Mouse (Mus musculus) forebrain, embryonic 14.5 days (tissue): ENCODE results near the gene Milr1. TPM values are rescaled to one million over a fixed set of nuclear protein-coding genes. Genes with fewer than 3 reads are reported as not detected.
"Not testable (repeated sequence)": the region's sequence is repeated elsewhere in the genome, so short reads cannot be mapped to it uniquely, and the experiment has no call there.

Source experiments
- ATAC-seq: fragments of 200-750 bp; cut with Nextera tagmentation; 2 replicates; pipeline ENCODE4 v1.8.0; 2017; ENCODE audit warnings: mild to moderate bottlenecking, moderate library complexity
- DNase-seq: peaks from one replicate; pipeline ENCODE4 v3.0.0-alpha.2; 2015; ENCODE audit warnings: low spot score
- H3K27ac ChIP-seq: fragments of 300-500 bp; sonication (generic); 2 replicates; pipeline ENCODE4 v1.5.1; 2014; ENCODE audit warnings: low read depth, mild to moderate bottlenecking, control low read depth, low read length, moderate library complexity
- H3K27me3 ChIP-seq: fragments of 300-500 bp; sonication (generic); replicated peaks from 2 replicates; pipeline ENCODE4 v1.6.1; 2014; ENCODE audit warnings: low read length, control low read depth, mixed read lengths; ENCODE audit not compliant: control insufficient read depth, insufficient read depth
- H3K36me3 ChIP-seq: fragments of 300-500 bp; sonication (generic); 2 replicates; pipeline ENCODE4 v1.6.1; 2014; ENCODE audit warnings: low read length, control low read depth; ENCODE audit not compliant: control insufficient read depth, insufficient read depth
- H3K4me1 ChIP-seq: fragments of 300-500 bp; sonication (generic); 2 replicates; pipeline ENCODE4 v1.6.1; 2014; ENCODE audit warnings: antibody characterized with exemption, low read length, control low read depth; ENCODE audit not compliant: control insufficient read depth, insufficient read depth
- H3K4me2 ChIP-seq: fragments of 300-500 bp; sonication (generic); 2 replicates; pipeline ENCODE4 v1.6.1; 2014; ENCODE audit warnings: mild to moderate bottlenecking, control low read depth, low read length
- H3K4me3 ChIP-seq: fragments of 300-500 bp; sonication (generic); 2 replicates; pipeline ENCODE4 v1.5.1; 2014; ENCODE audit warnings: low read depth, low read length, control low read depth
- H3K9ac ChIP-seq: fragments of 300-500 bp; sonication (generic); 2 replicates; pipeline ENCODE4 v1.6.1; 2014; ENCODE audit warnings: mild to moderate bottlenecking, low read length, control low read depth, moderate library complexity
- H3K9me3 ChIP-seq: fragments of 300-500 bp; sonication (generic); replicated peaks from 2 replicates; pipeline ENCODE4 v1.6.1; 2016; ENCODE audit warnings: low read length, control low read depth, mixed read lengths; ENCODE audit not compliant: control insufficient read depth
- WGBS: fragments of 180-500 bp; shearing (Covaris S2); extraction: QIAGEN DNeasy Blood & Tissue Kit; methylation state at CpG from one replicate; pipeline ENCODE4 v1.1.7; 2014; 5-methylcytosine and 5-hydroxymethylcytosine counted together
- polyA plus RNA-seq: library from polyadenylated mRNA; unstranded; fragments of >200 nt; fragmentation: Nextera tagmentation; extraction: Ambion mirVana; gene quantifications from 2 replicates; pipeline ENCODE4 v1.2.1, GENCODE M21; 2014

Gene Milr1
- polyA plus RNA-seq, 1 experiment from 2014 or later, result 0.61 TPM

DNA sequence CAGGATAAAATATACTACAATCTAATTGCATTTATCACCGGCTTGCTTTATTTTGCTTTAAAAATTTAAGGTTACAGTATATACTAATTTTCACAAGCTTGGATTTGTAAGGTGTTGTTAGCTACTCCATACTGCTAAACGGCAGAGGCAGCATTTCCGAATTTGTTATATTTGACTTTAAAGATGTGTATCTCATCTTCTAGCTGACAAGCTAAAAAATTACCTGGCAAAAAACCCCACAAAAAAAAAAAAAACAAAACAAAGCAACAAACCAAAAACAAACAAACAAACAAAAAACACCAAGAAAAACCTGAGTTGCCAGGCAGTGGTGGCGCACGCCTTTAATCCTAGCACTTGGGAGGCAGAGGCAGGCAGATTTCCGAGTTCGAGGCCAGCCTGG lies 27.1 kb downstream of the Milr1 start:
- Histone ChIP-seq H3K27ac (no peak overlapping the region), H3K9ac (no peak overlapping the region), H3K27me3 (no peaks in the 10 kb centered on the region), H3K36me3 (peaks cover 68% of the 10 kb centered on the region), H3K4me3 (peak overlapping the region; percentile 78; the same call in 1 of the 2 replicates), H3K4me2 (no peak overlapping the region), H3K9me3 (no peaks in the 10 kb centered on the region), H3K4me1 (no peaks in the 10 kb centered on the region)
- WGBS, result 89% methylated on average over 7 of the region's 7 CpGs
- ATAC-seq, result no peak
- no peak for DNase-seq

DNA sequence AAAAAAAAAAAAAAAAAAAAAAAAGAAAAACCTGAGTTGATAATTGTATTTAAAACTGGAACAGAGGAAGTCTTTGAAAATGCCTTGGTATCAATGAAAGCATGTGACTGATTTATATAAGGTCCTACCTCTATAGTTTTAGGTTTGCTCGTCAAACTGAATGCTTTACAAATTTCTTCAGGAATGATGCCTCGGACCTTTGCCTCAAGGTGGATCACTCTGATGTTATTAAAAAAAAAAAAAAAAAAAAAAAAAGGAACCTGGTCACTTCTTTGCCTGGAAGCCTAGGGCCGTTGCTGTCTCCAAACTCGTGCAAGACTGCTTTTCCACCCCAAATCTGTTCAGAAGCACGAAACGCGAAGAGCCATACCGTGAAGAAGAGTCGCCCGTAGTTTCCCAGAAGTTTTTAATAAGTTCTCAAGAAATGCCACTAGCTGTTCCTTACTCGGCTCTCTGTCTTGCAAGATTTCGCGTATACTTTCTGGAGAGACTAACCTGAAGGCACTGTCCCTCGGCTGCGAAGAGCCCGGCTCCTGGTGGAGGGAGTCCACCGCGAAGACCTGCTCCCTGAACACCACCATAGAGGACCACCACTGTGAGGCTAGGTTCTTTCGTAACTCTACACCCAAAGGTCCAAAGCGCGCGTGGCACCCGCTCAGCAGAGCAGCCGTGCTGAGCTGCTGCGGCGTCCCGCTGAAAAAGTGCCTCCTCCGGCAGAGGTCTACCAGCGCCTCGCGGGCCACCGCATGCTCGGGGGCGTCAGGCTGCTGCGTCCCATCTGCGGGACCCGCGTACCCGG lies 27.8 kb downstream of the Milr1 start:
- H3K9me3 ChIP-seq, result no peaks in the 10 kb centered on the region

DNA sequence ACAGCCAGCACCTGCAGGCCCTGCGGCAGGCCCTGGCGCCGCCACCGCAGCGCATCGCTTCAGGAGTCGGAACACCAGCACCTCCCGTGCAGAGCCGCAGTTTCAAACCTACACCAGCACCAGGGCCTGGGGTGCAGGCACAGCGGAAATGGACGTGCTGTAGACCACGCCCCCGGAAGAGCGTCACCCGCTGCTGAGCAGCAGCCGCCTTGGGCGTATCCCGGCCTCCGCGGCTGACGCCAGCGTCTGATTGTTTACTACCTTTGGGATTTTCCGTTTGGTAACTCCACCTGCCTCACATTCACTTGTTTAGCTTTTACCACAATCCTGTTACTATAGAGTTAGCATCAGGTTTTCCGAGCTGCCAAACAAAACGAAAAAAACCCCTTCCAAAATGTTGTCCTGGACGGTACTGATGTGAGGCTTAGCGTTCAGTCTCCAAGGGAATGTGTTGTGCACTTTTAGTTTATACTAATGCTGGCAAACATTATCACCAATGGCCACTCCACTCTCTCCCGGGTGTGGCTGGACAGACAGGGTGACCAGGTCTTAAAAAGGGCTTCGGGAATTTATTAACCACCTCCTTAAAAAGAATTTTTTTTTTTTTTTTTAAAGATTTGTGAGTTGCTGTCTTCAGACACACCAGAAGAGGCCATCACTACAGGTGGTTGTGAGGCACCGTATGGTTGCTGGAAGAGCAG lies 28.5 kb downstream of the Milr1 start, which contains the start of gene Polg2:
Gene Polg2 (minus strand): TSS at position 150 of the 701 bp plus-strand sequence.
- Histone ChIP-seq H3K4me1 (no peaks in the 10 kb centered on the region), H3K9me3 (no peaks in the 10 kb centered on the region), H3K4me3 (peak within 1 kb of the TSS; percentile 78), H3K27ac (peak within 1 kb of the TSS; percentile 93), H3K9ac (peak within 1 kb of the TSS; percentile 88), H3K36me3 (peaks cover 68% of the 10 kb centered on the region), H3K27me3 (no peaks in the 10 kb centered on the region), H3K4me2 (peak within 1 kb of the TSS; percentile 76)
- peak; percentile 96 for DNase-seq
- peak; percentile 99 for ATAC-seq
- WGBS, result 2% methylated on average over 30 of the region's 30 CpGs

More for the DNA sequence above, 27.8 kb downstream of the Milr1 start:
- peak overlapping the region; percentile 78 for H3K4me3 ChIP-seq
- H3K36me3 ChIP-seq, result peaks cover 68% of the 10 kb centered on the region
- no peaks in the 10 kb centered on the region for H3K27me3 ChIP-seq
- no peak for DNase-seq
- WGBS, result 2% methylated on average over 39 of the region's 39 CpGs
- peak overlapping the region; percentile 88 for H3K9ac ChIP-seq
- no peak; the same call in 1 of the 2 replicates for ATAC-seq
- H3K27ac ChIP-seq, result peak overlapping the region; percentile 93
- H3K4me1 ChIP-seq, result no peaks in the 10 kb centered on the region
- peak overlapping the region; percentile 76 for H3K4me2 ChIP-seq

DNA sequence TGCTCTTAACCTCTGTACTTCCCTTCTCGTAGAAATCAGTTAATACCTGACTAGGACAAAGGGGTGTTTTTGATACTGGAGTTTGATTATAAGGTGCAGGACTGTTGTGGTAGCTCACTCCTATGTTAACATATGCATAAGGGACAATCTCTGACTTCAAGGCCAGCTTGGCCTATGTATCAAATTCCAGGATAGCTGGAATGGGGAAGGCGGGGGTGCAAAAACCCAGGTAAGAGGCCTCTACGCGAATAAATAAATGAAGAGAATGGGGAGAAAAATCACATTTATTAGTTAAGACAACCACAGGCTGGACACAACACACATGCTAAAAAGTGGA lies 29.0 kb downstream of the Milr1 start:
- peak overlapping the region; percentile 93; the same call in 1 of the 2 replicates for H3K27ac ChIP-seq
- DNase-seq, result peak; percentile 32
- no peak; the same call in 1 of the 2 replicates for ATAC-seq
- WGBS, result 73% methylated on average over 4 of the region's 4 CpGs
- peaks cover 68% of the 10 kb centered on the region for H3K36me3 ChIP-seq
- H3K9me3 ChIP-seq, result no peaks in the 10 kb centered on the region
- no peaks in the 10 kb centered on the region; the same call in 1 of the 2 replicates for H3K4me1 ChIP-seq
- peak overlapping the region; percentile 76 for H3K4me2 ChIP-seq
- no peak overlapping the region for H3K4me3 ChIP-seq
- no peaks in the 10 kb centered on the region for H3K27me3 ChIP-seq
- H3K9ac ChIP-seq, result no peak overlapping the region

DNA sequence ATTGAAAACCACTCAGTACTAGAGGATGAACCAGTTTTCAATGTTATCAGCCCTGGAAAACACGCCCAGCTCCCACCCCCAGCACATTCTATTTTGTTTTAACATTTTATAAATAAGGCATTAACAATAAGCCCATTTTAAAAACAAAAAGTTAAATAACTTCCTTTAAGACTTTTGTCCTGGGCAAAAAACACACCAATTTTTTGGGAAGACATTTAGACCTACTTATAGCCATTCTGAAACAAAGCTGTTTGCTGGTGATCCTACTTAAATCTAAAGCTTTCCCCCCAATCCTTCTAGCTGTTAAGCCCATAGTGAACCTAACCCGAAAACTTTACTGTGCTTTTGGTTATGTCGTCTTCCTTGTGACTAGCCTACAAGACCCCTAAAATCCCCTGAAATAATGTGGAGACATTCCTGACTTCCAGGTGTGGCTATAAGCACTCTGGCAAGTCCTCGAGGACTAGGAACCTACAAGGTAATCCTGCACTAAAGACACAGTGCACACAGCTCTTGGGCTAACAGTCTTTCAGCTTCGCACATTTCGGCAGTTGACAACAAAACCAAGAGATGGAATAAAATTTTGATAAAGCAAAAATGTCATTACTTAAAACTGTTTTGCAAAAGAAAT lies 29.7 kb downstream of the Milr1 start:
- WGBS, result 74% methylated on average over 6 of the region's 6 CpGs
- no peak overlapping the region for H3K4me3 ChIP-seq
- ATAC-seq (no peak), DNase-seq (no peak)
- H3K4me1 ChIP-seq, result peaks cover 5% of the 10 kb centered on the region
- H3K36me3 ChIP-seq, result peaks cover 68% of the 10 kb centered on the region
- H3K9me3 ChIP-seq, result no peaks in the 10 kb centered on the region
- no peak overlapping the region for H3K9ac ChIP-seq
- no peak overlapping the region for H3K4me2 ChIP-seq
- H3K27ac ChIP-seq, result no peak overlapping the region
- H3K27me3 ChIP-seq, result no peaks in the 10 kb centered on the region

DNA sequence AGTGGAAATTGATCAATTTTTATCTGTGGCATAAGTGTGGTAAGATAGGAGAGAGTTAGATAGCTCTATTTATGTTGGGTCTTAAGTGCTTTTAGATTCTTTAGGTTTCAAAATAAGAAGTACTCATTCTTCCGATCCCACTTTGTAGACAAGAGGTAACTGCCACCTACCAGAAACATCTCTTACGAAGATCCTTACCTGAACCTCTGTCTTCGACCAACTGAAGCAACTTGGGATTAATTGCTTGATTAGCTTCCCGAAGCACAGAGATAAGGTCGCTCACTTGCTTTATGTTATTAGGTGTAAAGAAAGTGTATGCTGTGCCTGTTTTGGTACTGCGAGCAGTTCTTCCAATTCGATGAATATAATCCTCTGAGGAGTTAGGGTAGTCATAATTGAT lies 31.2 kb downstream of the Milr1 start:
- H3K4me1 ChIP-seq, result peaks cover 11% of the 10 kb centered on the region

DNA sequence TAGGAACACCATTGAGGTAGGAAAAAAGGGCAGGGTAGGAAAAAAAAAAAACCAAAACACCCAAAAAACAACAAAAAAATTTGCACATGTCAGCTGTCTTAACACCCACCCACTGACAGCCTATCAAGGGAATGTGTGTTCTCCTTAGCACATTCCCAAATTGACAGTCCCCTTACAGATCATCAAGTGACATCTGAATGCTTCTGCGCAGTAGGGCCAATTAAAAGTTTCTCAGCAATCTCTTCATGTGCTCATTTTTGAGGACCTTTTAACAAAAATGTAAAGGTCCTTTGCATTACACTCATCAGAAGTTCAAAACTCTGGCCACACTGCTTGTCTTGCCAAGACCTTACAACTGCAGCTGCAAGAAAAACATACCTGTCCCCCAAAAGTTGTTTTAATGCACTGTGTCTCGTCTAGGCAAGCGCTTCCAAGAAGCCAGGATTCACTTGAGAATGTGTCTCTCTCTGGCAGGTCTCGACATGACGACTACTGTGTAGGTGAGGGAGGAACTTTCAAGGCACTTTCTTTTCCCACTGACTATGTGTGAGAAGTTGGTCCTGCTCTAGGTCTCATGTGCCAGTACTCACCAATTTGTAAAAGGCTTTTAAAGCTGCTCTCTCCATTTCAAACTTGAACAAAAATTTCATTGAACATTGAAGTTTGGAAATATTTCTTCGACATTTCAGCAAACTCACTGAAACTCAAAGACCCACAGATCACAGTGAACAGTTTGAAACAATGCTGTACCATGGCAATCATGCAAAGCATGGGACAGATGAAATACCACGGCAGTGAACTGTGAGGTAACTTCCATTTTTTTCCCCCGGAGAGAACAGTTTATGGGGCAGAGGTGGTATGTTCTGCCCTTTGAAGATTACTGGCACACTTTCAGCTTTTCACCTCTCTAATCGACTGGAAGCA lies 32.1 kb downstream of the Milr1 start:
- DNase-seq (no peak), ATAC-seq (no peak)
- Histone ChIP-seq H3K9ac (no peak overlapping the region), H3K4me2 (no peak overlapping the region), H3K36me3 (peaks cover 72% of the 10 kb centered on the region), H3K27ac (no peak overlapping the region), H3K9me3 (no peaks in the 10 kb centered on the region), H3K4me3 (no peak overlapping the region), H3K4me1 (peaks cover 11% of the 10 kb centered on the region), H3K27me3 (no peaks in the 10 kb centered on the region)
- 83% methylated on average over 9 of the region's 9 CpGs for WGBS

More for the DNA sequence above, 31.2 kb downstream of the Milr1 start:
- DNase-seq, H3K9me3 ChIP-seq, H3K4me3 ChIP-seq, ATAC-seq, H3K27ac ChIP-seq, H3K4me2 ChIP-seq, H3K9ac ChIP-seq, H3K27me3 ChIP-seq: not testable (repeated sequence)
- 86% methylated on average over 7 of the region's 7 CpGs for WGBS
- H3K36me3 ChIP-seq, result peaks cover 71% of the 10 kb centered on the region

DNA sequence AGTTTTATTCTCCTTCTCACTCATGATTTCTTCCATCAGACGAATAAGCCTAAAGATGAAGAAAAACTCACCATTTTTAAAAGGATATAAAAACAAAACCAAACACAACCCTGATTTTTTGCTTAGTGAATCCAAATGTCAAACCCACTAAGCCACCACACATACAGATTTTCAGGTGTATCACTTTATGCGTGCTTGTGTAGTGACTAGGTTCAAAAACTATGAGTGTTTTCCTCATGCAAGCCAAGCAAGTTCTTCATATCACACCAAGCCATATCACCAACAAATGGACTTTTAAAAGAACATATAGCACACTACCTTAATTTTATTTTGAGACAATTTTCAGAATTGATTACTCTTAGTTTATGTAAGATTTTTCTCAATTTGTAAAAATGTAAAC lies 33.5 kb downstream of the Milr1 start:
- ATAC-seq, result no peak
- Histone ChIP-seq H3K9me3 (no peaks in the 10 kb centered on the region), H3K4me1 (peaks cover 11% of the 10 kb centered on the region), H3K27ac (no peak overlapping the region), H3K4me2 (no peak overlapping the region), H3K9ac (no peak overlapping the region), H3K4me3 (no peak overlapping the region), H3K36me3 (peaks cover 72% of the 10 kb centered on the region), H3K27me3 (no peaks in the 10 kb centered on the region)
- 90% methylated on average over 2 of the region's 2 CpGs for WGBS
- DNase-seq, result no peak
